Mouse (Mus musculus): ENCODE measurements around the gene Opalin. TPM values are rescaled to one million over a fixed set of nuclear protein-coding genes. Genes with fewer than 3 reads are reported as not detected.
A peak's percentile ranks its signal among the peaks of the same experiment; 100 is the strongest.

Gene Opalin
- not detected in 2 replicates for polyA plus RNA-seq (2015; fragmentation: Nextera tagmentation; extraction: Ambion mirVana)

GRCm38 (mm10) chr19:41076906-41077305, at the start of gene Opalin:
Gene Opalin, minus strand, starts transcription at chr19:41077113.
- 83% methylated on average over 3 of the region's 3 CpGs for WGBS
- no peak within 1 kb of the TSS for H3K9ac ChIP-seq (replicated peaks)
- no peak within 1 kb of the TSS for H3K4me2 ChIP-seq (replicated peaks)
- H3K27ac ChIP-seq: no peak within 1 kb of the TSS
- no peak within 1 kb of the TSS for H3K4me3 ChIP-seq (replicated peaks)
- no peaks in the 10 kb centered on the region for H3K27me3 ChIP-seq
- no peaks in the 10 kb centered on the region for H3K9me3 ChIP-seq
- no peaks in the 10 kb centered on the region for H3K36me3 ChIP-seq
- no peak for ATAC-seq
- peaks cover 10% of the 10 kb centered on the region for H3K4me1 ChIP-seq (replicated peaks)

- WGBS: 25% methylated on average over 3 of the region's 3 CpGs
- Histone ChIP-seq H3K4me1 (replicated peaks) (no peaks in the 10 kb centered on the region), H3K36me3 (no peaks in the 10 kb centered on the region), H3K9me3 (no peaks in the 10 kb centered on the region), H3K9ac (replicated peaks) (no peak overlapping the region), H3K4me3 (replicated peaks) (no peak overlapping the region), H3K27ac (no peak overlapping the region), H3K4me2 (replicated peaks) (no peak overlapping the region), H3K27me3 (peaks cover 23% of the 10 kb centered on the region)
- no peak for ATAC-seq
Measured at GRCm38 (mm10) chr19:41123009-41123408, 46.1 kb upstream of the Opalin start.

DNA sequence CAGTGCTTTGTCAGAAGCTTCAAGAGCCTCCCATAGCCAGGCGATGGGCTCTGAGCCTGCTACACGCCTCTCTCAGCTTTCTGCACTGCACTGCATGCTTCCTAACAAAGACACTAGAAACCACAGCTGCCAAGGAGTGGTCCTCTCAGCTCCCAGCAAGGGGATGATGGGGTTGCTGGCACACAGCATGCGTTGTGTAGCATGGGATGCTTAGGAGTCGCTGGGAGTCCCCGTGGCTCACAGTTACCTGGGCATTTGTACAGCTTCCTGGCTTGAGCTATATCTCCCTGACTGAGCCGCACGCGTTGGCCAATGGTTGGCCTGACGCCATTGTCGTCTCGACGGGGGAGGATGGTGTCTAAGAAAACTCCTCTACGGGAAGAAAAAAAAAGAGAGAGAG, 43.0 kb upstream of the Opalin start:
- Histone ChIP-seq H3K4me3 (replicated peaks) (no peak overlapping the region), H3K4me1 (replicated peaks) (peaks cover 3% of the 10 kb centered on the region), H3K27ac (no peak overlapping the region), H3K9me3 (no peaks in the 10 kb centered on the region), H3K9ac (replicated peaks) (no peak overlapping the region), H3K27me3 (peaks cover 49% of the 10 kb centered on the region), H3K4me2 (replicated peaks) (no peak overlapping the region), H3K36me3 (no peaks in the 10 kb centered on the region)
- ATAC-seq: no peak
- WGBS: 91% methylated on average over 13 of the region's 13 CpGs

DNA sequence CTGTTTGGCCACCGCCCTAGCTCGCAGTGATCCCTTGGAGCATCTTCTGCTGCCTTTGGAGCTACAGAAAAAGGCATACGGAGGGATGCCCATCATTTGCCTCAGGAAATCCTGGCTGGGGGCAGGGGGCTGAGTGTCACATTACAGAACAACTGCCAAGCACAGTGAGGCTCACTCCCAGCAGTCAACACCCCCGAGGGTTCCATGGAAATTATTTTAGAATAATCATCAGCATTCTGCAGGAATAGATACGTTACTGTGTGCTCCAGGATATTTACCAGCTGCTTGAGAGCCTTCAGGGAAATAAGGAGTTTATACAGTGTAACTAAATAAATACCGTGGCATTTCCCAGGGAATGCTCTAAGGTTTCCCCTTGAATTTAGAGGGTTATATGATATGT, 41.4 kb upstream of the Opalin start:
- Histone ChIP-seq H3K4me2 (replicated peaks) (no peak overlapping the region), H3K27me3 (peaks cover 60% of the 10 kb centered on the region)
- WGBS: 59% methylated on average over 6 of the region's 6 CpGs

GRCm38 (mm10) chr19:41117334-41117733, 40.4 kb upstream of the Opalin start:
- no peak for ATAC-seq
- H3K27ac ChIP-seq: no peak overlapping the region
- WGBS: 84% methylated on average over 4 of the region's 4 CpGs
- H3K4me1 ChIP-seq (replicated peaks): peaks cover 18% of the 10 kb centered on the region
- no peaks in the 10 kb centered on the region for H3K9me3 ChIP-seq
- H3K36me3 ChIP-seq: no peaks in the 10 kb centered on the region
- no peak overlapping the region for H3K4me3 ChIP-seq (replicated peaks)
- H3K9ac ChIP-seq (replicated peaks): no peak overlapping the region
- peaks cover 70% of the 10 kb centered on the region for H3K27me3 ChIP-seq
- H3K4me2 ChIP-seq (replicated peaks): no peak overlapping the region

More for the DNA sequence above, 41.4 kb upstream of the Opalin start:
- Histone ChIP-seq H3K9ac (replicated peaks) (no peak overlapping the region), H3K9me3 (no peaks in the 10 kb centered on the region), H3K36me3 (no peaks in the 10 kb centered on the region), H3K4me3 (replicated peaks) (no peak overlapping the region), H3K27ac (no peak overlapping the region), H3K4me1 (replicated peaks) (peaks cover 18% of the 10 kb centered on the region)
- ATAC-seq: no peak

DNA sequence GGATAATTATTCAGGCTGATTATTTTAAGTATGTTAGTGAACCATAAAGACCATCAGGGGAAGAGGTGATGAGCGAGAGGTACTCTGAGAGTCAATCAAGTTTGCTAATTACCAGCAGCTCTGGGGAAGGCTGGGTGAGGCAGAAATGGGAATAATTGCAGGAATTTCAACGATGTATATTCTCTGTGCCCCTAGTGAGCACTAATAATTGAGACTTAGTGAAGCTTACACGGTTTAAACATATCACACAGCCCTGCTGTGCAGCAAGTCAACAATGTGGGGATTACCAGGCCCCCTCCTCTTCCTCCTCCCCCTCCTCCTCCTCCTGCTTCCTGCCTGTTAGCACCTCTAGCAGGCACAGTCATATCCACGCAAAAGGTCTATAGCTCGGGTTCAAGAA, 37.7 kb upstream of the Opalin start:
- peaks cover 28% of the 10 kb centered on the region for H3K4me1 ChIP-seq (replicated peaks)
- no peak overlapping the region for H3K9ac ChIP-seq (replicated peaks)
- ATAC-seq: peak; percentile 69
- H3K4me3 ChIP-seq (replicated peaks): no peak overlapping the region
- no peaks in the 10 kb centered on the region for H3K9me3 ChIP-seq
- WGBS: 9% methylated on average over 5 of the region's 5 CpGs
- H3K27ac ChIP-seq: no peak overlapping the region
- peaks cover 85% of the 10 kb centered on the region for H3K27me3 ChIP-seq
- no peak overlapping the region for H3K4me2 ChIP-seq (replicated peaks)
- no peaks in the 10 kb centered on the region for H3K36me3 ChIP-seq

DNA sequence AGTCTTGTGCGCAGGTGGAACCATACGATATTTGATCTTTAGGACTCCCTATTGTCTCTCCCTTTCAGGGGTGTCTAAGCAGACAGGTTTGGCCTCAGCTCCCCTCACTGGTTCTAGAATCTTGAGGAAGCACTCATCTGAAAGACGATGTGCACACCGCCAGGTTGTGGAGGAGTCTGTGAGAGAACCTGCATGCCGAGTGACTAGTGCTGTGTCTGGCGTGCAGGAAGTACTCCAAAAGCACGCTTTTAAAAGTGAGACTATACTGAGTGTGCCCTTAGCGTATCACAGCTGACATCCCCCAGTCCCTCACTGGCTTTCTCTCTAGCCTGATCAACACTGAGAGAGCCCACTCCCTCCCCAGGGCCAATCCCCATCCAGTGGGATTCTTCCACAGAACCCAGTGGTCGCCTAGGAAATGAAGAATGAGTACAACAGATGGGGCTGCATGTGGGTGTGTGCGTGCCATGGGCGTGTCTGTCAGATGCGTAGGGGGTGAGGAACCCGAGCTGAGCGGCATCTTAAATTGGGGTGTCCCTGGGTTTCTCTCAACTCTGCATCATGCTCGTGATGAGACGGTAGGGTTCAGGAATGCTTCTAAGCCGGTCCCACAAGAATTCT, 37.1 kb upstream of the Opalin start:
- Histone ChIP-seq H3K36me3 (no peaks in the 10 kb centered on the region), H3K9ac (replicated peaks) (no peak overlapping the region), H3K27me3 (peaks cover 80% of the 10 kb centered on the region), H3K9me3 (no peaks in the 10 kb centered on the region), H3K4me1 (replicated peaks) (peaks cover 34% of the 10 kb centered on the region), H3K4me2 (replicated peaks) (peak overlapping the region; percentile 7; the same call in 1 of the 2 replicates), H3K4me3 (replicated peaks) (no peak overlapping the region), H3K27ac (no peak overlapping the region)
- 34% methylated on average over 17 of the region's 17 CpGs for WGBS
- peak; percentile 76 for ATAC-seq

- H3K36me3 ChIP-seq: no peaks in the 10 kb centered on the region
- peaks cover 38% of the 10 kb centered on the region for H3K4me1 ChIP-seq (replicated peaks)
- H3K9ac ChIP-seq (replicated peaks): no peak overlapping the region
- peaks cover 74% of the 10 kb centered on the region for H3K27me3 ChIP-seq
- no peaks in the 10 kb centered on the region for H3K9me3 ChIP-seq
- 51% methylated on average over 6 of the region's 6 CpGs for WGBS
- H3K4me3 ChIP-seq (replicated peaks): no peak overlapping the region
- no peak overlapping the region for H3K4me2 ChIP-seq (replicated peaks)
- no peak overlapping the region for H3K27ac ChIP-seq
- no peak for ATAC-seq
Measured at GRCm38 (mm10) chr19:41112609-41113008, 35.7 kb upstream of the Opalin start.

- 31% methylated on average over 5 of the region's 5 CpGs for WGBS
- Histone ChIP-seq H3K9ac (replicated peaks) (no peak overlapping the region), H3K9me3 (no peaks in the 10 kb centered on the region), H3K27me3 (peaks cover 79% of the 10 kb centered on the region), H3K27ac (no peak overlapping the region), H3K36me3 (no peaks in the 10 kb centered on the region), H3K4me3 (replicated peaks) (no peak overlapping the region), H3K4me1 (replicated peaks) (peaks cover 36% of the 10 kb centered on the region), H3K4me2 (replicated peaks) (no peak overlapping the region; the same call in 1 of the 2 replicates)
- ATAC-seq: no peak
Measured at GRCm38 (mm10) chr19:41109991-41110390, 33.1 kb upstream of the Opalin start.

DNA sequence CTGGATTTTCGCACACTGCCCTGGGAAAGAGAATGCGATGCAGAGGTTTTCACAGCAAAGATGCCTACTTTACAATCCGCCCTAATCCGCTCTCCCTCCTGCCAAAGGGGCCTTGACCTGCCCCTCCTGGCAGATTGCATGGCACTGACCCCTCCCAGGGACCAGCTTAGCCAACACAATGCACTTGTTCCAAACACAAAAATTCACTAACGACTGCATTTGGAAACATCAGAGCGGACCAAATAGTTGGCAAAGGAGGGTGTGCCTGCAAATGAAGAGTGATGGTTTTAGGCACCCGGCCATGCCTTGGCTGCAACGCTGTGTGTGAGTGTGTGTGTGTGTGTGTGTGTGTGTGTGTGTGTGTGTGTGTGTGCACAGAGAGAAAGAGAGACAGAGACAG, 32.6 kb upstream of the Opalin start:
- Histone ChIP-seq H3K36me3 (no peaks in the 10 kb centered on the region), H3K4me3 (replicated peaks) (no peak overlapping the region), H3K4me1 (replicated peaks) (peaks cover 31% of the 10 kb centered on the region), H3K9me3 (no peaks in the 10 kb centered on the region), H3K27ac (no peak overlapping the region), H3K27me3 (peaks cover 79% of the 10 kb centered on the region), H3K9ac (replicated peaks) (0 out of 2 replicates have a peak overlapping the region, but pooled peaks have one; percentile 14), H3K4me2 (replicated peaks) (peak overlapping the region; percentile 9; the same call in 1 of the 2 replicates)
- WGBS: 21% methylated on average over 8 of the region's 8 CpGs
- peak; percentile 69 for ATAC-seq

DNA sequence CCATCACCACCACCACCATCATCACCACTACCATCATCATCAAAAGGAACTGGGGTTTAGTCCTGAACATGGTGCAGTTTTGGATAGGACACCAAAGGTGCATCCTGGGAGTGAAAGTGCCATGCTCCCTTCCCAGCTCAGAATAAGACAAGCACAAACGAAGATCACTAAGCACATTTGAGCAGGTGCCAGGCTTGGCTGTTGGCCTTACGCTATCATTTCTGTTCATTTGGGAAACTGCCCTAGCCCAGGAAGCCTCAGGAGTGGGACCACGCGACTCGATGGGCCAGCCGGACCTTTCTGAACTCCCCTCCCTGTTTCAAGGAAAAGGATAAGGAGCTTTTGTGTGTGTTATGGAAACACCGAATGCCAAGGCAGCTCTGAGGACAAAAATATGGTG, 31.8 kb upstream of the Opalin start:
- Histone ChIP-seq H3K4me3 (replicated peaks) (no peak overlapping the region), H3K4me2 (replicated peaks) (no peak overlapping the region), H3K9ac (replicated peaks) (no peak overlapping the region), H3K27ac (no peak overlapping the region), H3K4me1 (replicated peaks) (peaks cover 23% of the 10 kb centered on the region), H3K27me3 (peaks cover 79% of the 10 kb centered on the region), H3K36me3 (no peaks in the 10 kb centered on the region), H3K9me3 (no peaks in the 10 kb centered on the region)
- no peak for ATAC-seq
- 81% methylated on average over 7 of the region's 7 CpGs for WGBS

DNA sequence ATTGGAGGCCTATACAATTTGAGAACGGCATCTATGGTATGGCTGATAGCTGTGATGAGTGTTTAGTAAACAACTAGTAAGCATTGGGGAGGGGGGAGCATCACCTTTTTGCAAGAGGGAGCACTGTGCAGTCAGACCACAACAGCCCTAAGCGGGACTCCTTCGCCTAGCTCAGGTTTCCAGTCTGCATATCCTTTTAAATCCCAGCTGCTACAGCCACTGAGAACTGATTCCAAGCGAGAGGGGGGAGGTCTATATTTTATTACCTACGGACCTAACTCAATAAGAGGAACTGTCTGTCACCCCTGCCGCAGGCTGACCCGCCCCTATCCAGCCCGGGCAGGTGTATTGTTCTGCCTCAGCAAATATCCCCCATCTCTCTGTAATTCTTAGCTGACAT, 30.6 kb upstream of the Opalin start:
- Histone ChIP-seq H3K9me3 (no peaks in the 10 kb centered on the region), H3K27ac (no peak overlapping the region), H3K4me2 (replicated peaks) (no peak overlapping the region), H3K4me3 (replicated peaks) (no peak overlapping the region), H3K4me1 (replicated peaks) (peaks cover 20% of the 10 kb centered on the region), H3K27me3 (peaks cover 77% of the 10 kb centered on the region), H3K9ac (replicated peaks) (no peak overlapping the region), H3K36me3 (no peaks in the 10 kb centered on the region)
- 67% methylated on average over 8 of the region's 8 CpGs for WGBS
- ATAC-seq: no peak

DNA sequence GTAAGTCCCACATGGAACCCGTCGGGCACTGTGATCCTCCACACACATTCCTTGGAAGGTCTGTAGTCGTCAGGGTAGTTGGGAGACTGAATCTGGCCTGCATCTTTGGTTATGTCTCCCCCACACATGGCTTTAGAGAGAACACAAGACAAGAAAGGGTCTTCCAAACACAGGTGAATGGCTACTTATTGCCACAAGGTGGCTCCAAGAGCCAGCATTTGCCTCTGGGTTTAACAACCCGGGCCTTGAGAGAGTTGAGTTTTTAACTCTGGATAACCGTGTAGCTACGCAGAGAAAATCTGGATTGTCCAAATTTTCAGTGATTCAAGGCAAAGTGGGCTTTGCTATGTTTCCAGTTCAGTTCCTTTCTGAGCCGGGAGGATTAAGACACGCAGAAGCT, 28.0 kb upstream of the Opalin start:
- H3K4me1 ChIP-seq (replicated peaks): peaks cover 13% of the 10 kb centered on the region
- ATAC-seq: 0 out of 2 replicates have a peak, but pooled peaks have one; percentile 38
- H3K27me3 ChIP-seq: peaks cover 63% of the 10 kb centered on the region
- no peaks in the 10 kb centered on the region for H3K9me3 ChIP-seq
- no peak overlapping the region for H3K4me3 ChIP-seq (replicated peaks)
- H3K4me2 ChIP-seq (replicated peaks): no peak overlapping the region
- no peak overlapping the region for H3K9ac ChIP-seq (replicated peaks)
- H3K36me3 ChIP-seq: no peaks in the 10 kb centered on the region
- H3K27ac ChIP-seq: no peak overlapping the region
- WGBS: 35% methylated on average over 8 of the region's 8 CpGs
